Mouse (Mus musculus): ENCODE data around the gene Mapk10. TPM values are rescaled to one million over a fixed set of nuclear protein-coding genes. Genes with fewer than 3 reads are reported as not detected.

Mapk10 gene
- polyA plus RNA-seq, 1 experiment from 2014 or later = 1.0 TPM

- Histone ChIP-seq H3K27ac (replicated peaks) (no peak overlapping the region), H3K9me3 (no peaks in the 10 kb centered on the region), H3K27me3 (replicated peaks) (no peaks in the 10 kb centered on the region), H3K4me3 (no peak overlapping the region), H3K4me1 (no peaks in the 10 kb centered on the region), H3K36me3 (no peaks in the 10 kb centered on the region), H3K4me2 (no peak overlapping the region), H3K9ac (no peak overlapping the region)
- no peak for ATAC-seq (ENCODE audit: extremely low read depth, insufficient number of reproducible peaks, low FRiP score, low TSS enrichment)
- 73% methylated on average over 4 of the region's 4 CpGs for WGBS
Observed at GRCm38 (mm10) chr5:103048011-103048410, 163.1 kb downstream of the Mapk10 start.

- no peaks in the 10 kb centered on the region for H3K4me1 ChIP-seq
- no peak for ATAC-seq (ENCODE audit: extremely low read depth, insufficient number of reproducible peaks, low FRiP score, low TSS enrichment)
- no peak overlapping the region for H3K4me3 ChIP-seq
- no peak overlapping the region for H3K4me2 ChIP-seq
- H3K36me3 ChIP-seq = no peaks in the 10 kb centered on the region
- no peak overlapping the region for H3K27ac ChIP-seq (replicated peaks)
- no peak overlapping the region for H3K9ac ChIP-seq
- 85% methylated on average over 3 of the region's 3 CpGs for WGBS
- H3K27me3 ChIP-seq (replicated peaks) = no peaks in the 10 kb centered on the region
- H3K9me3 ChIP-seq = 0 out of 2 replicates have a peak, but pooled peaks cover 6% of the 10 kb centered on the region
Observed at GRCm38 (mm10) chr5:103037752-103038151, 173.4 kb downstream of the Mapk10 start.

DNA sequence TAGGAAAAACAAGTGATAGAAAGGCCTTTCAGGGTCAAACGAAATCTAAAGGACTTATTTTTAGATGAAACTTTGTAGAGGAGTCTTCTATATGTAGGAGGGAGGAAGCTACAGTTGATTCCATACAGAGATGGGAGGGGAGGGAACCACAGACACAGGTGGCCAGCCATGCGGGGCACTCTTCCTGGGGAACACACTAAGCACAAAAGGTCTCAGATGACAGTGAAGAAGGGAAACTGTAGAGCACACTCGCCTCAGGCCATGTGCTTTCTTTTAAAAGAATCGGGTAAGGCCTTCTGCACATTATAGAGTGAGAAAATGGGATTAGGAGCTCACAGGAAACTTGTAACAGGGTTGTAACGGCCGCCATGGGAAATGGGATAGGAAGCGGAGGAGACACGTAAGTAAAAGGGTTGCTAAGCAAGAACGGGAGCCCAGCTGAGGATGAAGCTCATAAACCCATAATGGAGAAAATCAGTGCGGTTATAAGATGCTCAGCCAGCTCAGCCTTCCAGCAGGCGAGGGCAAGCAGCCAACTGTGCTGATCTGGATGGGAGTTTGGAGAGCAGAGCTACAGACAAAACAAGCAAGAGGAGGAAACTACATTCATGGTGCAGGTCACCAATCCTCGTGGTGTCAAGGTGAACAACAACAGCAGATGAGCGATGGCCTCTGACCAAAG, 182.1 kb downstream of the Mapk10 start:
- Histone ChIP-seq H3K27ac (replicated peaks) (no peak overlapping the region), H3K4me1 (no peaks in the 10 kb centered on the region), H3K36me3 (no peaks in the 10 kb centered on the region), H3K4me2 (no peak overlapping the region), H3K9ac (no peak overlapping the region), H3K4me3 (no peak overlapping the region), H3K9me3 (no peaks in the 10 kb centered on the region), H3K27me3 (replicated peaks) (no peaks in the 10 kb centered on the region)
- 68% methylated on average over 13 of the region's 13 CpGs for WGBS
- ATAC-seq (ENCODE audit: extremely low read depth, insufficient number of reproducible peaks, low FRiP score, low TSS enrichment) = no peak

GRCm38 (mm10) chr5:103022504-103023172, 188.5 kb downstream of the Mapk10 start:
- Histone ChIP-seq H3K4me1 (no peaks in the 10 kb centered on the region), H3K36me3 (no peaks in the 10 kb centered on the region), H3K4me3 (no peak overlapping the region), H3K4me2 (no peak overlapping the region), H3K27ac (replicated peaks) (no peak overlapping the region), H3K9me3 (no peaks in the 10 kb centered on the region), H3K9ac (no peak overlapping the region), H3K27me3 (replicated peaks) (no peaks in the 10 kb centered on the region)
- ATAC-seq (ENCODE audit: extremely low read depth, insufficient number of reproducible peaks, low FRiP score, low TSS enrichment) = no peak
- WGBS = 42% methylated on average over 7 of the region's 7 CpGs

- no peak for ATAC-seq (ENCODE audit: extremely low read depth, insufficient number of reproducible peaks, low FRiP score, low TSS enrichment)
Observed at GRCm38 (mm10) chr5:103021479-103021878, 189.7 kb downstream of the Mapk10 start.

DNA sequence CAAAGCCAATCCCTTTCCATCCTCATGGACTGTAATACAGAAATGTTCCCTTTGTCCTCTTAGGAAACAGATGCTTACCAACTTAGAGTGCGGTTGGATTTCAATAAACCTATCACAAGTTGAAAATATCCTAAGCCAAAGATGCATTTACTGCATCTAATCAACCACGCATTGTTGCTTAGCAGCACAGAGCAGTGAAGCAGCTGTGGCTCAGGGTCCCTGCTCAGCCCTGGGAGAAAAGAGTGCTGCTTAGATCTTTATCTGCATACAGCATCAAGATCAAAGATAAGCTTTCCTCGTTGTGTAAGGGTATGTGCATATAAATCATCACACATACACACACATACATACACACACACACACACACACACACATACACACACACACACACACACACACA, 190.2 kb downstream of the Mapk10 start:
- whole genome bisulfite sequencing = 57% methylated on average over 3 of the region's 3 CpGs
- Histone ChIP-seq H3K4me2 (no peak overlapping the region), H3K27ac (replicated peaks) (no peak overlapping the region), H3K9ac (no peak overlapping the region), H3K27me3 (replicated peaks) (no peaks in the 10 kb centered on the region), H3K36me3 (no peaks in the 10 kb centered on the region), H3K4me1 (no peaks in the 10 kb centered on the region), H3K4me3 (no peak overlapping the region), H3K9me3 (no peaks in the 10 kb centered on the region)
- no peak for ATAC-seq (ENCODE audit: extremely low read depth, insufficient number of reproducible peaks, low FRiP score, low TSS enrichment)

More at GRCm38 (mm10) chr5:103021479-103021878, 189.7 kb downstream of the Mapk10 start:
- WGBS = 76% methylated on average over 8 of the region's 8 CpGs
- Histone ChIP-seq H3K4me2 (no peak overlapping the region), H3K9ac (no peak overlapping the region), H3K27me3 (replicated peaks) (no peaks in the 10 kb centered on the region), H3K4me1 (no peaks in the 10 kb centered on the region), H3K27ac (replicated peaks) (no peak overlapping the region), H3K4me3 (no peak overlapping the region), H3K9me3 (no peaks in the 10 kb centered on the region), H3K36me3 (no peaks in the 10 kb centered on the region)

DNA sequence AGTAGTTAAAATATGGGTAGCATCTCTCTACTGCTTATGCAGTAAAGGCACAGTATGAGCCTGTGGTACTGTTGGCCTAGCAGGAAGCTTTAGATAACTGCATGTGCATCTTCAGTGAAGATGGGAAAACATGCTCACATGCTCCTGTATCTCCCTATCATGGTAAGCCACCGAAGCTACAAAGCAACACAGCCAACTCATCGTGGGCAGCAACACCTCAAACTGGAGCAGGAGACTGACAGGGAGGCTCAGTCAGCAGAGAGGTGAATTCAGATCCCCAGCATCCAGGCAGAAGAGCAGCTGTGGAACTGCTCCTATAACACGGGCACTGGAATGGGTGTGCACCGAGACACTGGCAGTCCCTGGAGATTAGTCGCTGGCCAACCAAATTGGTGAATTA, 191.0 kb downstream of the Mapk10 start:
- no peaks in the 10 kb centered on the region for H3K36me3 ChIP-seq
- no peaks in the 10 kb centered on the region for H3K27me3 ChIP-seq (replicated peaks)
- no peaks in the 10 kb centered on the region for H3K4me1 ChIP-seq
- H3K27ac ChIP-seq (replicated peaks) = no peak overlapping the region
- H3K9ac ChIP-seq = no peak overlapping the region
- no peak for ATAC-seq (ENCODE audit: extremely low read depth, insufficient number of reproducible peaks, low FRiP score, low TSS enrichment)
- H3K4me3 ChIP-seq = no peak overlapping the region
- no peak overlapping the region for H3K4me2 ChIP-seq
- H3K9me3 ChIP-seq = no peaks in the 10 kb centered on the region
- WGBS = 82% methylated on average over 5 of the region's 5 CpGs

GRCm38 (mm10) chr5:103017637-103018036, 193.5 kb downstream of the Mapk10 start:
- Histone ChIP-seq H3K27ac (replicated peaks) (no peak overlapping the region), H3K4me2 (no peak overlapping the region), H3K27me3 (replicated peaks) (no peaks in the 10 kb centered on the region), H3K9ac (no peak overlapping the region), H3K4me3 (no peak overlapping the region), H3K4me1 (no peaks in the 10 kb centered on the region), H3K9me3 (no peaks in the 10 kb centered on the region), H3K36me3 (no peaks in the 10 kb centered on the region)
- whole genome bisulfite sequencing = 50% methylated on average over 7 of the region's 7 CpGs
- no peak for ATAC-seq (ENCODE audit: extremely low read depth, insufficient number of reproducible peaks, low FRiP score, low TSS enrichment)

DNA sequence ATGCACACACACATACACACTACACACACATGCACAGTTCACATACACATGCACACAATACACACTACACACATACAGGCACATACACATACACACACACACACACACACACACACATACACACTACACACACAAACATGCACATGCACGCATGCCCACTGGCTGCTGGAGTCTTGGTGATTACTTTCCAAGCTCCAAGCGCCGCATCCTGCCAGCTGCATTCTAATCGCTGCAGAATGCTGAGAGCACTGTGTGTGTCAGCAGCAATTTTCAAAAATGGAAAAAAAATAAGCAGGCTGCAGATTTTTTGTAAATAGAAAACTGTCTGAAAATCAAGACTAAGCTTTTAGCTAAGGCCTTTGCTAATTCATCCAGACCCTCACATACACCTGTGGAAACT, 196.8 kb downstream of the Mapk10 start:
- Histone ChIP-seq H3K27ac (replicated peaks) (no peak overlapping the region), H3K4me1 (no peaks in the 10 kb centered on the region), H3K4me3 (no peak overlapping the region), H3K27me3 (replicated peaks) (no peaks in the 10 kb centered on the region), H3K9me3 (no peaks in the 10 kb centered on the region), H3K4me2 (no peak overlapping the region), H3K9ac (no peak overlapping the region), H3K36me3 (no peaks in the 10 kb centered on the region)
- no peak for ATAC-seq (ENCODE audit: extremely low read depth, insufficient number of reproducible peaks, low FRiP score, low TSS enrichment)
- 90% methylated on average over 4 of the region's 4 CpGs for WGBS

- WGBS = 63% methylated on average over 4 of the region's 4 CpGs
Observed at GRCm38 (mm10) chr5:103008894-103009293, 202.2 kb downstream of the Mapk10 start.

DNA sequence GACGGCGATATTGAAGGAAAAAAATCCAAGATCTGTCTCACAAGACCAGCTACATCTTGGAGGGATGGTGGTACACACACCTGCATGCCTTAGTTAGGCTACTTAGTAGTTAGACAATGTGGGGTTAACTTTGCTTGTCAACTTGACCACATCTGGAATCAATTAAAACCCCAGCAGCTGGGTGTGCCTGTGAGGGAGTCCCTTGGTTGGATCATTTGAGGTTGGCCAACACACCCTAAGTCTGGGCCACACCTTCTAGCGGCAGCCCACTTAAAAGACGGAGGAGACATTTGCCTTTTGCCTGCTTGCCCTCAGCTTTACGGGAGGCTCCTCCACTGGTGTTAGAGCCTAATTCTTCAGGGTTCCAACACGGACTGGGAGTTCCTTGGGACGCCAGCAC, 209.0 kb downstream of the Mapk10 start:
- ATAC-seq (ENCODE audit: extremely low read depth, insufficient number of reproducible peaks, low FRiP score, low TSS enrichment) = no peak

More at GRCm38 (mm10) chr5:103008894-103009293, 202.2 kb downstream of the Mapk10 start:
- Histone ChIP-seq H3K4me2 (no peak overlapping the region), H3K4me3 (no peak overlapping the region), H3K27me3 (replicated peaks) (no peaks in the 10 kb centered on the region), H3K27ac (replicated peaks) (no peak overlapping the region), H3K4me1 (no peaks in the 10 kb centered on the region), H3K9me3 (no peaks in the 10 kb centered on the region), H3K9ac (no peak overlapping the region), H3K36me3 (no peaks in the 10 kb centered on the region)
- ATAC-seq (ENCODE audit: extremely low read depth, insufficient number of reproducible peaks, low FRiP score, low TSS enrichment) = no peak

DNA sequence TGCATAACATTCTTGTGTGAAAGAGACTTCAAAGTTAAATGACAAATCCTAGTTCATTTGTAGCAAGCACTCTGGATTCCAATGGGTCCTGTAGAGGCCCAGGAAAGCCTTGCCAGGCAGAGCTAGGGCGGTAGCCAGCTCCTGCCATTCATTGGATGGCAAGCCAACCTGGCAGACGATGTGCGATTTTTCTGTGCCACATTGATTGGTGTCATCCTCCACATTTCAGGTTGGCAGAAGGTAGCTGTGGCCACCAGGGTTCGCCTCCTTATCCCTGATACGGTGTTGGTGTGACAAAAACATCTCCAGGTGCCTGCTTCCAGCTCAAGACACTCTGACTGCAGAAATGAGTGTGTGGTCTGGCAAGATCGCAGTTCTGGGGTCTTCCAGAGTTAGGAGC, 210.6 kb downstream of the Mapk10 start:
- H3K4me3 ChIP-seq = no peak overlapping the region
- no peak overlapping the region for H3K9ac ChIP-seq
- no peak overlapping the region for H3K4me2 ChIP-seq
- no peaks in the 10 kb centered on the region for H3K9me3 ChIP-seq
- WGBS = 82% methylated on average over 6 of the region's 6 CpGs
- no peak for ATAC-seq (ENCODE audit: extremely low read depth, insufficient number of reproducible peaks, low FRiP score, low TSS enrichment)
- no peaks in the 10 kb centered on the region for H3K27me3 ChIP-seq (replicated peaks)
- no peaks in the 10 kb centered on the region for H3K4me1 ChIP-seq
- no peaks in the 10 kb centered on the region for H3K36me3 ChIP-seq
- H3K27ac ChIP-seq (replicated peaks) = no peak overlapping the region

More for the DNA sequence above, 209.0 kb downstream of the Mapk10 start:
- Histone ChIP-seq H3K4me2 (no peak overlapping the region), H3K4me1 (no peaks in the 10 kb centered on the region), H3K36me3 (no peaks in the 10 kb centered on the region), H3K27ac (replicated peaks) (no peak overlapping the region), H3K4me3 (no peak overlapping the region), H3K9ac (no peak overlapping the region), H3K27me3 (replicated peaks) (no peaks in the 10 kb centered on the region), H3K9me3 (no peaks in the 10 kb centered on the region)
- 52% methylated on average over 7 of the region's 7 CpGs for WGBS
